Mouse (Mus musculus) midbrain, embryonic 11.5 days (tissue): ENCODE data around the gene Osbpl2. TPM values are rescaled to one million over a fixed set of nuclear protein-coding genes. Genes with fewer than 3 reads are reported as not detected.

Source experiments
- ATAC-seq: fragments of 200-750 bp; cut with Nextera tagmentation; 2 replicates; pipeline ENCODE4 v1.8.0; 2017; ENCODE audit warnings: moderate TSS enrichment, moderate library complexity; ENCODE audit not compliant: low FRiP score
- DNase-seq: peaks from one replicate; pipeline ENCODE4 v3.0.0; 2015; ENCODE audit warnings: low spot score; ENCODE audit errors: missing footprints
- H3K27ac ChIP-seq: fragments of 300-500 bp; sonication (generic); 2 replicates; pipeline ENCODE4 v1.5.1; 2014; ENCODE audit warnings: low read depth, low read length
- H3K27me3 ChIP-seq: fragments of 300-500 bp; sonication (generic); 2 replicates; pipeline ENCODE4 v1.6.1; 2014; ENCODE audit warnings: mild to moderate bottlenecking, low read length, moderate library complexity, mixed read lengths; ENCODE audit not compliant: control insufficient read depth, insufficient read depth
- H3K36me3 ChIP-seq: fragments of 300-500 bp; sonication (generic); 2 replicates; pipeline ENCODE4 v1.6.1; 2014; ENCODE audit warnings: mild to moderate bottlenecking, low read length, moderate library complexity, mixed read lengths; ENCODE audit not compliant: control insufficient read depth, insufficient read depth
- H3K4me1 ChIP-seq: fragments of 300-500 bp; sonication (generic); 2 replicates; pipeline ENCODE4 v1.6.1; 2014; ENCODE audit warnings: low read length; ENCODE audit not compliant: control insufficient read depth, insufficient read depth
- H3K4me2 ChIP-seq: fragments of 300-500 bp; sonication (generic); 2 replicates; pipeline ENCODE4 v1.6.1; 2014; ENCODE audit warnings: mild to moderate bottlenecking, moderate library complexity
- H3K4me3 ChIP-seq: fragments of 300-500 bp; sonication (generic); 2 replicates; pipeline ENCODE4 v1.5.1; 2014; ENCODE audit warnings: low read depth, low read length
- H3K9ac ChIP-seq: fragments of 300-500 bp; sonication (generic); 2 replicates; pipeline ENCODE4 v1.6.1; 2014; ENCODE audit warnings: low read length
- H3K9me3 ChIP-seq: fragments of 300-500 bp; sonication (generic); 2 replicates; pipeline ENCODE4 v1.6.1; 2016; ENCODE audit warnings: low read length; ENCODE audit not compliant: control insufficient read depth
- whole genome bisulfite sequencing: fragments of 180-500 bp; shearing (Covaris S2); extraction: QIAGEN DNeasy Blood & Tissue Kit; methylation state at CpG from one replicate; pipeline ENCODE4 v1.1.7; 2014; 5-methylcytosine and 5-hydroxymethylcytosine counted together
- polyA plus RNA-seq: library from polyadenylated mRNA; unstranded; fragments of >200 nt; fragmentation: Nextera tagmentation; extraction: Ambion mirVana; gene quantifications from 2 replicates; pipeline ENCODE4 v1.2.1, GENCODE M21; 2014

Osbpl2 gene
- polyA plus RNA-seq, 1 experiment from 2014 or later = 43.3 TPM

GRCm38 (mm10) chr2:180084565-180084964 lies 34.5 kb upstream of the Osbpl2 start:
- H3K9me3 ChIP-seq = no peaks in the 10 kb centered on the region
- no peak for ATAC-seq
- 54% methylated on average over 3 of the region's 3 CpGs for WGBS
- no peak overlapping the region for H3K4me2 ChIP-seq
- no peak for DNase-seq
- H3K27ac ChIP-seq = no peak overlapping the region
- no peaks in the 10 kb centered on the region for H3K36me3 ChIP-seq
- H3K9ac ChIP-seq = no peak overlapping the region
- H3K4me3 ChIP-seq = no peak overlapping the region
- H3K4me1 ChIP-seq = peaks cover 2% of the 10 kb centered on the region; the same call in 1 of the 2 replicates
- H3K27me3 ChIP-seq = no peaks in the 10 kb centered on the region

DNA sequence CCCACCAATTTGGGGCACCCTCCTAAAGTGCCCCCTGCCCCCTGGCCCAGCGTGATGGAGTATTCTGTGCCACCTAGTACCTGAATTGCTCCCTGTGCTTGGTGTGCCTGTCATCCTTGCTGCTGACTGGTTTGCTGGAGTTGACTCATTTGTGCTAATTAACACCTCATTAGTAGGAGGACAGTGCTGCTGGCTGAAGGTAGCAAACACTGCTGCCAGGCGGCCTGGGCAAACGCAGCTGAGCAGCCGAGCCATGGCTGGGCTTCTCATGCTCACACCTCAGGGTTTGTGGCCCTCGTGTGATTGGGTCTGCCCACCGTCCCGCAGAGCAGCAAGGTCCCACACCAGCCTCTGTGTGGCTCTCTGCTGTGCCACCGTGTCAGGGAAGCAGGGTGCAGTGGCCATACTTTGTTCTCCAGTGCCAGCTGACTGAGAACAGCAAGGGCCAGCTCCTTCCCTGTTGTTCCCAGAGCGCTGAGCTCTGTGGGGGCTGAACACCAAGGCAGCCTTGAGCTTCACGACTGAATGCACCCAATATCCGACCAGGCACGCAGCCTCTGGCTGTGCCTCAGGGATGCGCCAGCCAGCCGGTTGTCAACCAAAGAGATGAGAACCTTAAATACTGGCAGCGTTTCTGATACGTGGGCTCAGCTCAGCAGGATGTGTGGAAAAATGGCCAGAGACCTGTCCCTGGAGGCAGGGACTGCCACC lies 33.0 kb upstream of the Osbpl2 start:
- no peak for ATAC-seq
- no peak overlapping the region for H3K4me3 ChIP-seq
- H3K4me1 ChIP-seq = peaks cover 2% of the 10 kb centered on the region; the same call in 1 of the 2 replicates
- H3K36me3 ChIP-seq = no peaks in the 10 kb centered on the region
- 76% methylated on average over 16 of the region's 16 CpGs for WGBS
- DNase-seq = no peak
- no peak overlapping the region for H3K27ac ChIP-seq
- H3K9ac ChIP-seq = no peak overlapping the region
- no peak overlapping the region for H3K4me2 ChIP-seq
- no peaks in the 10 kb centered on the region for H3K9me3 ChIP-seq
- no peaks in the 10 kb centered on the region for H3K27me3 ChIP-seq

DNA sequence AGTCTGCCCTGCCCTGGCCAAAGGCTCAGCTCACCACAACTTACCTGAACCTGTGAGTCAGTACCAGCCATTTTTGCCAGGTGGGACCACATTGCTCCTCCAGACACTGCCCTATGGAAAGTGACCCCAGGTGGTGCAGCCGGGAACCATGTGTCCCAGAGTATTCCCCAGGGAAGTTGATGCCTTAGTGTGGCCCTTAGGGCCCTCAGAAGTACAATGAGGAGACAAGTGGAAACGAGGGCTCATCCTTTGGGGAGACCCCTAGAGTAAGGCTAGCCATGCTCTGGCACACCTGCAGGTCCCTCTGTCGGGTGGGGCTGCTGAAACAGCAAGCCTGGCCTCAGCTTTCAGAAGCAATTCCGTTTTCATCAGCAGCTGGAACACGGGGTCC lies 32.5 kb upstream of the Osbpl2 start:
- Histone ChIP-seq H3K4me1 (peaks cover 2% of the 10 kb centered on the region; the same call in 1 of the 2 replicates), H3K4me3 (no peak overlapping the region), H3K27me3 (no peaks in the 10 kb centered on the region), H3K36me3 (no peaks in the 10 kb centered on the region), H3K9me3 (no peaks in the 10 kb centered on the region), H3K9ac (no peak overlapping the region), H3K4me2 (no peak overlapping the region), H3K27ac (no peak overlapping the region)
- peak; percentile 82 for DNase-seq
- WGBS = 82% methylated on average over 5 of the region's 5 CpGs
- ATAC-seq = no peak

DNA sequence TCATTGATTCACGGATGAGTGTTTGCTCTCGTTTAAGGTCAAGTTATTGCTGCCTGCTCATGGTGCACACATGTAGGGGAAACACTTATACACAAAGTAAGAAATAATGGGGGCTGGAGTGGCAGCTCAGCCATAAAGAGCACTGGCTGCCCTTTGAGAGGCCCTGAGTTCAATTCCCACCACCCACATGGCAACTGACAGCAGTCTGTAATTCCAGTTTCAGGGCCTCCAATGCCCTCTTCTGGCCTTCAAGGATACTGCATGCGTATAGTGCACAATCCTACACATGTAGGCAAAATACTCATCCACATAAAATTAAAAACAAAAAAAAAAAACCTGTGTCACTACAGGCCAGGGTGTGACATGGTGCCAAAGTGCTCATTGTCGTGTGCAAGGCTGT lies 31.6 kb upstream of the Osbpl2 start:
- Histone ChIP-seq H3K9me3 (no peaks in the 10 kb centered on the region), H3K27ac (no peak overlapping the region), H3K9ac (no peak overlapping the region), H3K4me2 (no peak overlapping the region), H3K27me3 (no peaks in the 10 kb centered on the region), H3K4me1 (peaks cover 2% of the 10 kb centered on the region; the same call in 1 of the 2 replicates), H3K4me3 (no peak overlapping the region), H3K36me3 (no peaks in the 10 kb centered on the region)
- ATAC-seq = no peak
- DNase-seq = peak; percentile 80
- 95% methylated on average over 4 of the region's 4 CpGs for WGBS

DNA sequence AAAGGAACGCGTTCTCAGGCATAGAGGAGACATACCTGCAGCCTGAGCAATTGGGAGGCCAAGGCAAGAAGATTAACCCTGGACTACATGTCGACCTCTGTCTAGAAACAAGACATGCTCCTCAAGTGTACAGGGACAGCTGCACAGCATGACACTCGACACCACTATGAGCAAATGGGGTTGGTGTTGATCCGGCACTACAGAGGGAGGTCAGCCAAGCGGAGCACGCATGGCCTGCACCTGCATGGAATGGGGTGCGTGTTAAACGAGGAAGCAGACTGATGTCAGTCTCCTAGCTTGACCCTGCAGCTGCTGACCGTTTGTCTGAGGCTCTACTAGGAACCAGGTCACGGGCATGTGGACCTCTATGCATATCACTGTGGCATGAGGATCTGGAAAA lies 28.8 kb upstream of the Osbpl2 start:
- Histone ChIP-seq H3K9ac (no peak overlapping the region), H3K27ac (no peak overlapping the region), H3K9me3 (no peaks in the 10 kb centered on the region), H3K4me2 (no peak overlapping the region), H3K27me3 (no peaks in the 10 kb centered on the region), H3K4me1 (peaks cover 2% of the 10 kb centered on the region; the same call in 1 of the 2 replicates), H3K36me3 (no peaks in the 10 kb centered on the region), H3K4me3 (no peak overlapping the region)
- ATAC-seq (no peak), DNase-seq (no peak)
- 70% methylated on average over 11 of the region's 11 CpGs for WGBS

- Histone ChIP-seq H3K4me3 (no peak overlapping the region), H3K4me1 (peaks cover 6% of the 10 kb centered on the region), H3K27ac (no peak overlapping the region), H3K27me3 (peaks cover 4% of the 10 kb centered on the region; the same call in 1 of the 2 replicates), H3K9me3 (no peaks in the 10 kb centered on the region), H3K9ac (no peak overlapping the region), H3K4me2 (no peak overlapping the region), H3K36me3 (no peaks in the 10 kb centered on the region)
- WGBS = 38% methylated on average over 5 of the region's 5 CpGs
- ATAC-seq = peak; percentile 17; the same call in 1 of the 2 replicates
- DNase-seq = no peak
Observed at GRCm38 (mm10) chr2:180095711-180096110, 23.4 kb upstream of the Osbpl2 start.

DNA sequence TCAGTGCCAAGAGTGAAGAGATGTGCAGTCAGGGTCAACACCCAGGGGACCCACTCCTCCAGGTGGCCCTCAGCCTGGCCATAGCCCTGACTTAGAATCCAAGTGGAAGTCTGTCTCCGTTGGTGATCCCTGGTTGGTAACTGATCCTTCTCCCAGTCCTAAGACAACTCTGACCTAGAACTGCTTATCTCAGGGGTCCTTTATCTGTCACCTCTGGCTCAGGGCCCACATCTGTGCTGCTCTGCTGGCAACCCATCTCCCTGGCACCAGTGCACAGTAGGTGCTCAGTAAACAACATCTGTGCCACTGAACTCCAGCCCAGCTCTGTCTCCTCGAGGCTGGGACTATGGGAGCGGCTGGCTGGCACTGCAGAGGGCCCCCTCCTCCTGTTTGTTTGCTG lies 21.5 kb upstream of the Osbpl2 start:
- Histone ChIP-seq H3K36me3 (no peaks in the 10 kb centered on the region), H3K9me3 (no peaks in the 10 kb centered on the region), H3K9ac (no peak overlapping the region), H3K4me1 (peaks cover 6% of the 10 kb centered on the region), H3K27ac (no peak overlapping the region), H3K4me2 (no peak overlapping the region), H3K4me3 (no peak overlapping the region), H3K27me3 (peaks cover 17% of the 10 kb centered on the region)
- WGBS = 45% methylated on average over 3 of the region's 3 CpGs
- ATAC-seq (no peak), DNase-seq (no peak)

GRCm38 (mm10) chr2:180098167-180098566 lies 20.9 kb upstream of the Osbpl2 start:
- ATAC-seq (no peak), DNase-seq (no peak)

DNA sequence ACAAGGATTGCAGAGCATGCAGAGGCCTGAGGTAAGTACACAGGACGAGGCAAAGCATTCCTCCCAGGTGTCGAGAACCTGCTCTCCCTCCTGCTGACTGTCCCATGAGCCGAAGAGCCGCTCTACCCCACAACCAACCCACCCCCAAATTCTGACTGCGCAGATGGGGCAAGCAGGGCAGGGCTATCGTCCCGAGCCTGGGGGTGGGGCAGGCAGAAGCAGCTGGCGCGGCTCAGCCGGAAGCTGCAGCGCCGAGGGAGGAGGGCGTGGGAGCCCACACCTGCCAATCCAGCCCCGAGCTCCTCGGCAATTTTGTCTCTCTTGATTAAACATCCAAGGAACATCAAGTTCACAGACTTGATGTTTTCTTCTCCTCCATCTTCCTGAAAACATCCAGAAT lies 19.6 kb upstream of the Osbpl2 start:
- peaks cover 13% of the 10 kb centered on the region for H3K4me1 ChIP-seq
- peaks cover 36% of the 10 kb centered on the region for H3K27me3 ChIP-seq
- no peak overlapping the region for H3K4me3 ChIP-seq
- no peak for ATAC-seq
- H3K27ac ChIP-seq = no peak overlapping the region
- no peak for DNase-seq
- peak overlapping the region; percentile 15; the same call in 1 of the 2 replicates for H3K4me2 ChIP-seq
- WGBS = 15% methylated on average over 15 of the region's 15 CpGs
- no peaks in the 10 kb centered on the region for H3K36me3 ChIP-seq
- H3K9ac ChIP-seq = no peak overlapping the region
- no peaks in the 10 kb centered on the region for H3K9me3 ChIP-seq

More at GRCm38 (mm10) chr2:180098167-180098566, 20.9 kb upstream of the Osbpl2 start:
- no peak overlapping the region for H3K4me2 ChIP-seq
- peaks cover 10% of the 10 kb centered on the region for H3K4me1 ChIP-seq
- H3K27ac ChIP-seq = no peak overlapping the region
- 49% methylated on average over 5 of the region's 5 CpGs for WGBS
- H3K9ac ChIP-seq = no peak overlapping the region
- H3K27me3 ChIP-seq = peaks cover 23% of the 10 kb centered on the region
- H3K4me3 ChIP-seq = no peak overlapping the region
- H3K9me3 ChIP-seq = no peaks in the 10 kb centered on the region
- H3K36me3 ChIP-seq = no peaks in the 10 kb centered on the region
